Mouse (Mus musculus): ENCODE measurements around the gene Unc13a.

Unc13a gene

DNA sequence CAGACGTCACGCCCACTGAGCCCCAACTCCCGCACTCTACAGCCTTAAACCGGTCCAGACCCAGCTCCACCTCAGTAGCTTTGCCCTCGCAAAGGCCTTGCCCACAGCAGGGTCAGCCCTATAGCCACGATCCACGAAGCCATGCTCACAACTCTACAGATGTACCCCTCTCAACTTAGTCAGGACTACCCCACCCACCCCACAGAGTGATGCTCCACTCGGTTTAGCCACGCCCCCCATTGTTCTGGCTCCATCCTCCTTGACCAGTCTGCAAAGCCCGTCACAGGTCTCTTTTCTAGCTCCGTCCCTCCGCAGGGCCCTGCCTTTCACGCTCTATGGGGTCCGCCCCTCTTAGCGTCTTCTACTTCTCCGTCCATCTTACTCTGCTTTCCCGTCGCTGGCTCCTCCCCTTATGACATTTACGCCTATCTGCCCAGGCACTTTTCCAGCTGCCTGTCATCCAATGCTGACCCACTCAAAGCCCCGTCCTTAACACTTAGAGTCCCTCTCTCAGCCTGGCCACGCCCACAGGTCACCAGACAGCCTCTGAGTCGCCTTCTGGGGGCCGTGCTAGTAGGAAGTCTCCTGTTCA, 14.7 kb upstream of the Unc13a start:
- DNase-seq (ENCODE audit: low spot score in 2 of 2), result no peak

DNA sequence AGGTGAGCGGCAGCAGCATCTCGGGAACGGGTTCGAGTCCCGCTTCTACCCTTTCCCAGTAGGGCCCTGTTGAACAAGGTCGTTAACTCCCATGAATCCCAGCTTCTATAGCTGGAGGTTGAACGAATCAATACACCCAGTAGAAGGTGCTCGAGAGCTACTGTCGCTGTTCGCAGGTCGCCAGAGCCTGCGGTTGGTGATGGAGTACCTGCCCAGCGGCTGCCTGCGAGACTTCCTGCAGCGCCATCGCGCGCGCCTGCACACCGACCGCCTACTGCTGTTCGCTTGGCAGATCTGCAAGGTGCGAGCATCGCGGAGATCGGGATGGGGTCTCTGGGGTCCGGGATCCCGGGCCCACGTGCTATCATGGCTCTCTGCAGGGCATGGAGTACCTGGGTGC, 14.0 kb upstream of the Unc13a start:
- DNase-seq (ENCODE audit: low spot score in 2 of 2), result no peak

DNA sequence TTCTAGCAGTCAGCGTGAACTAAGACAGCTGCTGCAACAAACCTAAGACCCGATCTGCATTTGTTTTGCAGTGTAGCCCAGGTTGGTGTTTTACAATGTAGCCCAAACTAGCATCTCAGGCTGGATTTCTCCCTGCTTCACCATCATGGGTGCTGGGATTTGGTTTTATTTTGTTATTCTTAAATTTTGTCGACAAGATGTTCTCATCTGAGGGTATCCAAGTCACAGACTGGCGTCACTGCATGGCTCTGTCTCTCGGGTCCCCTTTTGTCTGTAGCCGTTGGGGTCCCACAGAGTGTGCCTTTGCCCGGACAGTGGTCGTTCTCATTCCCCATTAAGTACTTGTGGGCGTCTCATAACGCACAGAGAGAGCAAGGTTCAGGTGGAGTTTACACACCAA, 13.1 kb upstream of the Unc13a start:
- DNase-seq (ENCODE audit: low spot score in 2 of 2), result no peak

DNA sequence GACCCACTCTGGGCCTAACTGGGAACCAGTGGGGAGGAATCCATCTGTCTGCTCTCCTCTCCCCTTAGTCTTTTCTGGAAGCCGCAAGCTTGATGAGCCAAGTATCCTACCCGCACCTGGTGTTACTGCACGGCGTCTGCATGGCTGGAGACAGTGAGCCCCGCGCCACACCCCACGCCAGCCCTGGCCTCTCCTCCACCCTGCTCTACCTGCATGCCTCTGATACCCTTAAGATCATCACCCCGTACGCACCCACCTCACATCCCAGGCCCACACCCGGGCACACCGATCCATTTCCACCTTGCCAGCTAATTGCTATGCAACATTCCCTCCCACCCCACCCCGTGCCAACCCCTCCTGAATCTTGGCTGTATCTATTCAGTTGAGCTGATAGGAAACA, 11.3 kb upstream of the Unc13a start:
- DNase-seq (ENCODE audit: low spot score in 2 of 2), result no peak

DNA sequence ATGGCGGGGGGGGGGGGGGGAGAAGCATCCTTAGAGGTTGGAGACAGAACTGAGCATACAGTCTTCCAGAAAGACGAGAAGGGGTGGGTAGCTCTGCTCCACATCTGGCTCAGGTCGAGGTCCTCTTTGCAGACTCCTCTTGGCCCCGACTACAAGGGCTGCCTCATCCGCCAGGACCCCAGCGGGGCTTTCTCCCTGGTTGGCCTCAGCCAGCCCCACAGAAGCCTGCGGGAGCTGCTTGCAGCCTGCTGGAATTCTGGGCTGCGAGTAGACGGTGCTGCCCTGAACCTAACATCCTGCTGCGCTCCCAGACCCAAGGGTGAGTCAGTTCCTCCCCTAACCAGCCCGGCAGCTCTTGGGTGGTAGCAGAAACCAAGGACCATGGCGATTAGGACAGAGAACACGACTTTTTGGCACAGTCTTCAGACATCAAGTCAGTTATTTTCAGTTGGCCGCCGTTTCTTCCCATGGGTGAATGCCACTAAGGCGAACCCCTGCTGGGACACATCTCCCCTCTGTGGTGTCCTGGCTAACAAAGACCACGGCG, 9.9 kb upstream of the Unc13a start:
- no peak for DNase-seq (ENCODE audit: low spot score in 2 of 2)

DNA sequence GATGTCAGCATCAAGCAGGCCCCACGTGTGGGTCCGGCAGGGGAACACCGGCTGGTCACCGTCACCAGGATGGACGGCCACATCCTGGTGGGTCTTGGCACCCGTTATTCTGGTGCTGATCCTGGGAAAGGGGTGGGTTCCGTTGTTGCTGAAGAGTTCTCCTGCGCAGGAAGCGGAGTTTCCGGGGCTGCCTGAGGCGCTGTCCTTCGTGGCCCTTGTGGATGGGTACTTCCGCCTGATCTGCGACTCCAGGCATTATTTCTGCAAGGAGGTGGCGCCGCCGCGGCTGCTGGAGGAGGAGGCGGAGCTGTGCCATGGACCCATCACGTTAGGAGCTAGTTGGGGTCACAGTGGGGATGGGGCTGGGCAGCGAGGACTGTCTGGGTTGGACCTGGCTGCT, 8.9 kb upstream of the Unc13a start:
- no peak for DNase-seq (ENCODE audit: low spot score in 2 of 2)

DNA sequence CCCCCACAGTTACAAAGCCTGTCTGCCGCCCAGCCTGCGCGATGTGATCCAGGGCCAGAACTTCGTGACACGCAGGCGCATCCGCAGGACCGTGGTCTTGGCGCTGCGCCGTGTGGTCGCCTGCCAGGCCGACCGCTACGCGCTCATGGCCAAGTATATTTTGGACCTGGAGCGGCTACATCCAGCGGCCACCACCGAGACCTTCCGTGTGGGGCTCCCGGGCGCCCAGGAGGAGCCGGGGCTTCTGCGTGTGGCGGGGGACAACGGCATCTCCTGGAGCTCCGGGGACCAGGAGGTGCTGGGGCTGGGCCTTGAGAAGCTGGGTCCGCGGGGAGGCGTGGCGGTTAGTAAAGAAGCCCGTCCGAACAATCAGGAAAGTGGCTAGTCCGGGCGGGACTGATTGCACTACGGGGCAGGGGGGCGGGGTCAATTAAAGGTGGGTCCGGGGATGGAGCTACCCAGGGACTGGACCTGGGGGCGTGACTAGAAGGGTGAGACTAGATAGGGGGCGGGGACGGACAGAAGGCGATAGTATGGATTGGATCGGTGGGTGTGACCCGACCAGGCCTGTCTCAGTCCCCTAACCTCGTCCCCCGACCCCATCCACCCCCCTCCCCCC, 8.1 kb upstream of the Unc13a start:
- no peak for DNase-seq (ENCODE audit: low spot score in 2 of 2)

DNA sequence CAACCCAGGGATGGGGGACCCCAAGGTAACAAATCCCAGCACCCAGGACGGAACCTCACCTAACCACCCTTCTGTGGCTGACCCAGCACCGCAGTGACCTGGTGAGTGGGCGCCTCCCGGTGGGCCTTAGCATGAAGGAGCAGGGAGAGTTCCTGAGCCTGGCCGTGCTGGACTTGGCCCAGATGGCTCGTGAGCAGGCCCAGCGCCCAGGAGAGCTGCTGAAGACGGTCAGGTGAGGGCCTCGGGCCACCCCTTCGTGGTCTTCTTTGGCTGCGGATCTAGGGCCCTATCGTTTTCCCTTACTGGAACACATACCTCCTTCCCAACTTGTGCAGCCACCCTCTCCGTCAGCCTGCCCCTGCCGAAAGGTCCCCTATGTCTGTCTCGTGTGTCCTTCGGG, 7.6 kb upstream of the Unc13a start:
- no peak for DNase-seq (ENCODE audit: low spot score in 2 of 2)

DNA sequence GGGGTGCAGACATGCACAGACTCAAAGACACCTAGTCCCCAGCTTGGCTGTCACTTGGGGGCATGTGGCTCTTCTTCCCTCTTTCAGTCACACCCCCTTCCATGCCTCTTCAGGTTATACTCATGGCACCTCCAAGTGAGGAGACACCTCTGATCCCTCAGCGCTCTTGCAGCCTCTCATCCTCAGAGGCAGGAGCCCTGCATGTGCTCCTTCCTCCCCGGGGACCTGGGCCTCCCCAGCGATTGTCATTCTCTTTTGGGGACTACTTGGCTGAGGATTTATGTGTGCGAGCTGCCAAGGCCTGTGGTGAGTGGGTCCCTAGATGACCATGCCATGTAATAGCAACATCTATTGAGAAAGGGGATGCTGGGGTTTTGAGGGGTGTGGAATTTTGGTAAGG, 6.7 kb upstream of the Unc13a start:
- no peak for DNase-seq (ENCODE audit: low spot score in 2 of 2)

DNA sequence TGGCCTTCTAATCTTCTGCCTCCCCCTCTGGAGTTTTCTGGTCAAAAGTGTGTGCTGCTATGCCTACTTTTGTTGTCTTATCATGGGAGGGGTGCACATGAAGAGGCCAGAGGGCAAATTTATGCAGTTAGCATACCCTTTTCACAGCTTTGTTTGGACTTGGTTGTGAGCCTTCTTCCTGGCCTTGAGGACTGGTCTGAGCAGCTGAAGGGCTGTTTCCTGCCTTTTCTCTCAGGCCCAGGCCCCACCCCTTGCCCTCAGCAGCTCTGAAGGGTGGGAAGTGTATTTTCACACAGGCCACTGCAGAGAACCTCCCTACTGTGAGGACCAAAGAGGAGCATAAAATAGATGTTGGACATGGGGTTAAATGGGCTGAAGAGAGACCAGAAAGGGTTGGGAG, 6.0 kb upstream of the Unc13a start:
- no peak for DNase-seq (ENCODE audit: low spot score in 2 of 2)

DNA sequence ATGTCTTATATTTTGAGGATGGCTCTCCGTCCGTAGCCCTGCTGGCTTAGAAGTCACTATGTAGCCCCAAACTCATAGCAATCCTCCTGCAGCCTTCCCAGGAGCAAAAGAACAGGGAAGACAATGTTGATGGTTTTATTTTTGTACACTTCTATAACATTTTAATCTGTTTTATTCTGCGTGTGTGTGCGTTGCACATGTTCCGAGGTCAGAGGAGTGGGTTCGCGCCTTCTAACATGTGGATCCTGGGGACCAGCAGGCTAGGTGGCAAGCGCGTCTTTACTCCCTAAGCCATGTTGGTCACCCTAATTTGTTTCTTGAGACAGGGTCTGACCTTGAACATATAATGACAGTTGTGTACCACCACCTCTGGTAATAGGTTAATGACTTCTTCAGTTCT, 5.2 kb upstream of the Unc13a start:
- no peak for DNase-seq (ENCODE audit: low spot score in 2 of 2)

DNA sequence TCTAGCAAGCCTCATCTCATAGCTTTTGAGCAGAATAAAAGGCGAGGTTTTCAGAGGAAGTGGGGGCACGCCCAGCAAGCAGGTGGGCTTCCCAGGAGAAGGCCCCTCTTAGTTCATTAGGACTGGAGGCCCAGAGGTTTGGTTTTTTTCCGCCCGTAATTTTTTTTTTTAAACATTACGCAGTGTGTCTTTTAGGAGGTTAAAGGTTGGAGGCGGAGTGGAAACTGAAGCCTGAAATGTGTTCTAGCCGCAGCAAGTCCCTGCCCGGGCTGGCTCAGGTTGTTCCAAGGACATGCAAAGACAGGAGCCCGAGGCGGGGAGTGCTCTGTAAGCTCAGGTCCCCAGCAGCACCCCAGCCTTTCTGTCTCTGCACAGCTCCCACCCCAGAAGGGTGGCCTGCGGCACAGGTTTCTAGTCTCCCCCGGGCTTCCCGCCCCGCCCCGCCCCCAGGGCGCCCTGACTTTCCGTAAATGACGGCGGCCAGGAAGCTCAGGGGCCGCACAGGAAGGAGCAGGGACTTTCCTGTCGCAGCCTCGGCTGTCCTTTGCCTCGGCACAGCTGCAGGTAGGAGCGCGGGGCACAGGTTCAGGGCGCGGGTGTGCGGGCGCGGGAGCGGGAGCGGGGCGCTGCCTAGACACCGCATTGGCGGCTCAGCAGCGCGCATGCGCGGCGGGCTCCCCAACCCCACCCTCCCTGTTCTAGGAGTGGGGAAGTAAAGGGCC, 4.6 kb upstream of the Unc13a start, which contains the start of gene Jak3:
Gene Jak3 (plus strand): TSS at position 277 of the 722 bp plus-strand sequence.
- DNase-seq (ENCODE audit: low spot score in 2 of 2), result peak in 1 of 2 experiments; percentile 39

DNA sequence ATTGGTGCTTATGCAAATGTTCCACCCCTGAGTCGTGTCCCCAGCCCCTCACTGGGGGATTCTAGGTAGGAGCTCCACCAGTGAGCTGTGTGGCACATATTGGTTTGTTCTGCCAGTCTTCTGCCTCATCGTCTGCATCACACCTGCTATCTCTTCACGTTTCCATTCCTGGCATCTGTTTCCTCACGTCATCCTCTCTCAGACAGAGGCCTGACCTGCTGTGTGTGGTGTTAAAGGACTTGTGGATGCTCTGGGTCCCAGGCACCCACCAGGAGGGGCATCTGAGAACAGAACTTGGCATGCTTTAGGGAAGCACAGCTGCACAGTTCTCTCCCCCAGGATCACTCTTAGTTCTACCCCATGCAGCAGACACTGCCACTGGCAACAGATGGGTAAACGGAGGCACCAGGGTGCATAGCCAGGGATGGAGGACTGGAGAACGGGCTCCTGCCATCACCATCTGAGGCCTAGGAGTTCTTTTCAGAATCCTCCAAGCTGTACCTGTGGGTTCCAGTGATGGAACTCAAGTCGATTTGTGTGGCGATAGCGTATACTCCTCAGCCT, 4.0 kb upstream of the Unc13a start:
- DNase-seq (ENCODE audit: low spot score in 2 of 2), result no peak

DNA sequence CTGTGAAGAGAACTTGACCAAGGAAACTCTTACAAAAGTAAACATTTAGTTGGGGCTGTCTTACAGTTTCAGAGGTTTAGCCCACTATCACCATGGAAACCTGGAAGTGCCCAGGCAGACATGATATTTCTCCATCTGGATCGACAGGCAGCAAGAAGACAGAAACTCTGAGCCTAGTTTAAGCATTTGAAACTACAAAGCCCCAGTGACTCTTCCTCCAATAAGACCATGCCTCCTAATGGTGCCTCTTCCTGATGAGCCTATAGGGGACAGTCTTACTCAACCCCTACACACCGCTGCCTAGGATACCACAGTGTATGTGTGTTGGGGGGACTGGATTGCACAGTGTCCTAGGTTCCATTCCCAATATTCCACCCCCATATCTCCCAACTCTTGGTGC, 2.5 kb upstream of the Unc13a start:
- no peak for DNase-seq (ENCODE audit: low spot score in 2 of 2)

DNA sequence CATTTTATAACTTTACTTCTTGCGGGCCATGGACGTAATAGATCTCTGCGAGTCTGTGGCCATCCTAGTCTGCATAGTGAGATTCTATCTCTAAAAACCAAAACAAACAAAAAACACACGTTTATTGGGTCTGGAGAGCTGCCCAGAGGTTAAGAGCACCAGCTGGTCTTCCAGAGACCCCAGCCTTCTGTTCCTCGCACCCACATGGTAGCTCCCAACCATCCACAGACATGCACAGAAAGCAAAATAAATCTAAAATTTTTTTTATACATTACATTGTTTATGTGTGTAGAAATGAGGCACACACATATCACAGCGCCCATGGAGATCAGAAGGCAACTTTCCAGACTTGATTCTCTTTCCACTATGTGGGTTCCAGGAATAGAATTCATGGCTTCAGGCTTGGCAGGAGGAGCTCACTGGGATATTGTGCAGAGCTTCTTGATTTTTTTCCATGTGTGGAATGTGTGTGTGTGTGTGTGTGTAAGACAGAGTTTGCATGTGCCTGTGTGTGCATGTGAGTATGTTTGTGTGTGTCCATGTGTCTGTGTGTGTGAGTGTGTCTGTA, 695 bp upstream of the Unc13a start:
- no peak for DNase-seq (ENCODE audit: low spot score in 2 of 2)

DNA sequence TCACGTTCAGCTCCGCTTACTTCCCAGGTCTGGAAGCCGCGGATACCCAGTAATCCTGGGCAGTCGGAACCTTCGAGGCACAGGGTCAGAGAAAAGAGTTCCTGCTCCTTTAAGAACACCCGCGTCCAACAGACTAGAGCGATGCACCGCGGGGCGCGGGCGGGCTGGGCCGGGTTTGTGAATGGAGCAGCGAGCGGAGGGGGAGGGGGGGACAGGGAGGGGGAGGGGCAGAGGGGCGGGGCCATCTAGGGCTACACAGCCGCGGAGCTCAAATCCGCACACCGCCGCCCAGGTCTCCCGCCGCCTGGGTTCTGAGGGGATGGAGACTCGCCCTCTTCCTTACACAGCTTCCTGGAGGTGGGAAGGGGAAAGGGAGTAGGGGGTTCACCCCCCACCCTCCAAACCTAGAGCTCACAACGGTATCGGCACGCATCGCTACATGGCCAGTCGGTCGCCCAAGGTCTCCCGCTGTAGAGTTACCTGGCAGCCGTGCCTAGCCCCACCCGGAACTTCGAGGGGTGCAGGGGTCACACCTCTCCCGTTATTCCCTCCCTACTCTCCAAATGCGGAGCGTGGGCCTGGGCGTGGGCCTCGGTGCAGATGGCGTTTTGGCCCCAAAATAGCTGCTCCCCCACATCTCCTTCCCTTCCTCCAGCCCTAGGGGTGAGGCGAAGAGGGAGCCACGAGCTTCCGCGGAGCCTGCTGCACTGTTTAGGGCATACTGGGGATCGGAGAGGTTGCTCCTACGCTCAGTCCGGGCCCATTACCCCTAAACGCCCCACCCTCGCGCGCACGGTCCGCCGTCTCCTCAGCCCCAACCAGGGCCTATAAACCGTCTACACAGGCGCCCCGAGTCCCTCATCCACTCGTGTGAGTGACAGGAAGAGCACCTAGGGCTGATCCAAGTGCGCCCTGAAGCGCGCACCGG, 672 bp downstream of the Unc13a start:
- DNase-seq (ENCODE audit: low spot score in 2 of 2), result peak; percentile 58

DNA sequence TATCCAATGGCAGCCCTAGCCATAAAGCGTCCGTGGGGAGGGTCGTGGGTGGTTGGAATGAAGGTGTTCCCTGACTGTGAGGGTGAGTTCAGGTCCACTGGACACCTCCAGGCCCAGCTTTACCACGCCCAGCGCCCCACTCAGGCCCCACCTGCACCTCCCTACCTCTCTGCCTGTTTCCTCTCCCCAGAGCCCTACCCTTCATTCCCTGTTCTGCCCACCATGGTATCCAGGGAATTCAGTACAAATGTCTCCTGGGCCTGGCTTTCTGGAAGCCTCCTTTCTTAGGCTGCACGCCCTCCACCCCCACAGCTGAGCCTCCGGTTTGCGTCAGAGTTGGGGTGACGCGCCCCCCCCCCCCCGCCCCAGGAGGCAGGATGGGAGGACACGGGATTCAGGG, 1.4 kb downstream of the Unc13a start:
- no peak for DNase-seq (ENCODE audit: low spot score in 2 of 2)

DNA sequence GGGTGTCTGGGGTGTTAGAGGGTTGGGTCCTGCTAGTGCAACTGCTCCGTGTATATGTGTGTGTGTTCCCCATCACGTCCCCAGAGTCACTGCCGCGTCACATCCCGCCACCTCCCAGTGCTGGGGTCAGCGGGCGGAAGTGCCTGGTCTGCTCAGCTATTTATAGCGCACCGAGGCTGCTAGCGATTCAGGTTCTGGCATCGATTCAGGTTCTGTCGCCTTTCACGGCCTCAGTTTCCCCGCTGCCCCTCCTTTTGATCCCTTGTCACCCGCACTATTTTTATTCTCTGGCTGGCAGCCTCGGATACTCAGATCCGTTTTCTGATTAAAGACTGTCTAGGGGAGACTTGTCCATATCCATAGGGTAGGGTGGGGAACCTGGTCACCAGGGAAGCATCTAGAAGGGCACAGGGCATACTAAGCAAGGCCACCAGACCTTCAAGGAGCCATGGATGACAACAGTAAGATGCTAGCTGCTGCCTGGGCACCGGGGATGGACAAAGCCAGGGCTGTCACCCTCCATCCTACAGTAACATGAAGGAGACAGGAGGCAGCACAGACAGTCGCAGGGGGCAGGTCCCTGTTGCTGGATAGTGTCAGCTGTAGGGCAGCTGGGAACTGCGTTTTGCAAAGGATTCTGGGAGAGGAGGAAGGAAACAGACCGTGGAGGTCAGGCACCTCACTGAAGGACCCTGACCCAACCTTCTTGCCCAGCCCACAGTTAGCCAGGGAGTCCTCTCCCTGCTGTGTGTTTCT, 3.2 kb downstream of the Unc13a start:
- DNase-seq (ENCODE audit: low spot score in 2 of 2), result no peak

DNA sequence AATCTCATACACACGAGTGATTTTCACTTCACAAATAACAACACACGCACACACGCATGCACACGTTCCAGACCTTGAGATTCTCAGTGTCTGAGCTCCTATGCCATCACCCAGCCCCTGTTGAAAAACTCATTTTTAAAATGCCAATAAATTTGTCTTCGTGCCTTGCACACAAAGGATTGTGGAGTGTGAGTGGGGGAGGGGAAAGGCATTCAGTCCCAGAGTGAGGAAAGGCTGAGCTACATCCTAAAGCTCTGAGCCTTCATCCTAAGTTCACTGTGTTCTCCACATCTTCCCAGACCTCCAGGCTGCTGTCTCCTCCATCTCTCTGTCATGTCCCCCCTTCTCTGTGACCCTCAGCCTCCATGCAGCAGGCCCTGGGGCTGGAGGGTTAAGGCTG, 4.3 kb downstream of the Unc13a start:
- no peak for DNase-seq (ENCODE audit: low spot score in 2 of 2)

DNA sequence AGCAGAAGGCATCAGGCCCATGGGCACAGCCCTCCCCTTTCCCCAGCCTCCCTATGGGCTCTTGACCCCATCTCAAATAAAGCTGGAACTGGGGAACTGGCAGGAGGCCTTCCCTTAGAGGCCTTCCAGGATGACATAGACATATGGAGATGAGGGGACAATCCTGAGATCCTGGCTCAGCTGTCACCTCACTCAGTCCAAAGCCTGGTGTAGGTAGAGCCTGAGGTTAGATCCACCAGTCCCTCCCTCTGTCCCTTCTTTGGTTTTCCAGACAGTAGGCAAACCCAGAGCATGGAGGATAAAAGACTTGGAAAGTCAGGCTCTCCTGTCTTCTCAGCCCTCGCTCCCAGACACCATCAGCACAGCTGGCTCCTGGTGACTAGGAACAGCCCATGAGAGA, 4.7 kb downstream of the Unc13a start:
- DNase-seq (ENCODE audit: low spot score in 2 of 2), result no peak

Data from frontal cortex, postnatal 14 days (tissue).